Mouse (Mus musculus) G1E (cell line): ENCODE measurements around the gene Rell1. TPM values are rescaled to one million over a fixed set of nuclear protein-coding genes. Genes with fewer than 3 reads are reported as not detected.

ENCODE experiments used
- ATAC-seq: 2 replicates; pipeline ENCODE4 v1.8.0; 2016; ENCODE audit warnings: mild to moderate bottlenecking; ENCODE audit not compliant: insufficient number of reproducible peaks, poor library complexity, low FRiP score, severe bottlenecking; ENCODE audit errors: extremely low read depth
- DNase-seq: peaks from one replicate; pipeline ENCODE4 v3.0.0; 2012; ENCODE audit warnings: low spot score
- H3K27me3 ChIP-seq: 2 replicates; pipeline ENCODE4 v1.6.1; 2012; ENCODE audit warnings: mild to moderate bottlenecking, low read length, inconsistent platforms; ENCODE audit not compliant: insufficient read depth
- H3K36me3 ChIP-seq: replicated peaks from 2 replicates; pipeline ENCODE3; 2012; ENCODE audit warnings: mild to moderate bottlenecking, inconsistent platforms
- H3K4me1 ChIP-seq: 2 replicates; pipeline ENCODE4 v1.6.1; 2012; ENCODE audit warnings: low read depth, low read length, inconsistent platforms, mixed read lengths; ENCODE audit not compliant: insufficient read depth
- H3K4me3 ChIP-seq: 2 replicates; pipeline ENCODE4 v1.5.1; 2012; ENCODE audit warnings: low read depth, mild to moderate bottlenecking, inconsistent platforms, low read length, moderate library complexity, mixed read lengths
- H3K9me3 ChIP-seq: replicated peaks from 2 replicates; pipeline ENCODE4 v1.6.1; 2012; ENCODE audit warnings: inconsistent platforms
- CTCF ChIP-seq: IDR thresholded peaks from 2 replicates; pipeline ENCODE4 v1.5.1; 2012; ENCODE audit warnings: low read depth, low read length, inconsistent platforms, mixed read lengths
- GATA1 ChIP-seq: IDR thresholded peaks from 2 replicates; pipeline ENCODE4 v1.6.1; 2012; ENCODE audit warnings: borderline replicate concordance, low read length, inconsistent platforms, mixed read lengths
- GATA2 ChIP-seq: IDR thresholded peaks from 2 replicates; pipeline ENCODE4 v1.6.1; 2012; ENCODE audit warnings: low read depth, low read length, inconsistent platforms, borderline replicate concordance
- POLR2AphosphoS5 ChIP-seq: IDR thresholded peaks from 2 replicates; pipeline ENCODE4 v1.6.1; 2012; ENCODE audit warnings: low read depth, low read length, inconsistent platforms; ENCODE audit not compliant: insufficient replicate concordance
- TAL1 ChIP-seq: conservative IDR thresholded peaks from 2 replicates; pipeline ENCODE4 v1.6.1; 2012; ENCODE audit warnings: low read depth, low read length, inconsistent platforms, mixed read lengths
- polyA plus RNA-seq: library from polyadenylated mRNA; stranded (reverse); fragments of >175 nt; gene quantifications from 2 replicates; pipeline ENCODE4 v1.2.3, GENCODE M21; 2012
- total RNA-seq, 2 experiments: library from RNA; stranded (forward) in 1 of 2; stranded (reverse) in 1 of 2; fragments of 200-1000 nt in 1 of 2; fragments of >200 nt in 1 of 2; fragmentation: Nextera tagmentation in 1 of 2; gene quantifications; 2 replicates each; pipeline ENCODE4 v1.2.3; 2014 to 2017

Rell1 gene
- 9.8 and 11.9 TPM in 2 replicates for total RNA-seq (2014; fragmentation: Nextera tagmentation)
- 13.0 and 13.5 TPM in 2 replicates for total RNA-seq (2017)
- polyA plus RNA-seq: 10.1 and 12.1 TPM in 2 replicates

GRCm38 (mm10) chr5:63968443-63969415 is at the start of gene Rell1:
Gene Rell1, minus strand, starts transcription at chr5:63968897.
- peak within 1 kb of the TSS; percentile 87 for H3K4me3 ChIP-seq
- TF ChIP-seq CTCF (no peak), POLR2AphosphoS5 (no peak), GATA2 (no peak), GATA1 (no peak), TAL1 (no peak)
- no peaks in the 10 kb centered on the region for H3K27me3 ChIP-seq
- no peaks in the 10 kb centered on the region for H3K9me3 ChIP-seq
- ATAC-seq: peak; percentile 88
- peak; percentile 93 for DNase-seq
- peaks cover 32% of the 10 kb centered on the region for H3K4me1 ChIP-seq
- peaks cover 12% of the 10 kb centered on the region for H3K36me3 ChIP-seq

- Histone ChIP-seq H3K9me3 (no peaks in the 10 kb centered on the region), H3K4me1 (no peaks in the 10 kb centered on the region), H3K4me3 (no peak overlapping the region), H3K27me3 (no peaks in the 10 kb centered on the region), H3K36me3 (no peaks in the 10 kb centered on the region)
- no peak for TF ChIP-seq TAL1
- TF ChIP-seq GATA2: no peak
- no peak for TF ChIP-seq POLR2AphosphoS5
- TF ChIP-seq CTCF: no peak
- no peak for ATAC-seq
- no peak for DNase-seq
Measured at GRCm38 (mm10) chr5:64012596-64013366, 44.1 kb upstream of the Rell1 start.

- H3K4me3 ChIP-seq: no peak overlapping the region
- no peaks in the 10 kb centered on the region for H3K36me3 ChIP-seq
- no peaks in the 10 kb centered on the region for H3K4me1 ChIP-seq
- no peaks in the 10 kb centered on the region for H3K27me3 ChIP-seq
- DNase-seq: no peak
- no peak for ATAC-seq
- no peaks in the 10 kb centered on the region for H3K9me3 ChIP-seq
- TF ChIP-seq GATA2: no peak
- no peak for TF ChIP-seq CTCF
- TF ChIP-seq POLR2AphosphoS5: no peak
- TF ChIP-seq GATA1: no peak
- no peak for TF ChIP-seq TAL1
Measured at GRCm38 (mm10) chr5:64006548-64006947, 37.9 kb upstream of the Rell1 start.

GRCm38 (mm10) chr5:64003302-64003701 is 34.6 kb upstream of the Rell1 start:
- ATAC-seq (no peak), DNase-seq (no peak)
- TF ChIP-seq GATA2: no peak
- TF ChIP-seq CTCF: no peak

GRCm38 (mm10) chr5:63993865-63994264 is 25.2 kb upstream of the Rell1 start:
- H3K9me3 ChIP-seq: no peaks in the 10 kb centered on the region
- no peak for DNase-seq
- TF ChIP-seq POLR2AphosphoS5 (no peak), CTCF (no peak), TAL1 (no peak), GATA1 (no peak)
- H3K36me3 ChIP-seq: no peaks in the 10 kb centered on the region
- 0 out of 2 replicates have a peak, but pooled peaks cover 2% of the 10 kb centered on the region for H3K27me3 ChIP-seq
- no peak for ATAC-seq
- no peaks in the 10 kb centered on the region for H3K4me1 ChIP-seq
- H3K4me3 ChIP-seq: no peak overlapping the region

More at GRCm38 (mm10) chr5:64003302-64003701, 34.6 kb upstream of the Rell1 start:
- no peaks in the 10 kb centered on the region for H3K27me3 ChIP-seq
- H3K4me1 ChIP-seq: no peaks in the 10 kb centered on the region
- H3K9me3 ChIP-seq: no peaks in the 10 kb centered on the region
- no peaks in the 10 kb centered on the region for H3K36me3 ChIP-seq
- no peak overlapping the region for H3K4me3 ChIP-seq

- no peaks in the 10 kb centered on the region for H3K4me1 ChIP-seq
Measured at GRCm38 (mm10) chr5:63990675-63991074, 22.0 kb upstream of the Rell1 start.

More at GRCm38 (mm10) chr5:63990675-63991074, 22.0 kb upstream of the Rell1 start:
- no peak overlapping the region for H3K4me3 ChIP-seq
- TF ChIP-seq GATA2 (no peak), POLR2AphosphoS5 (no peak), CTCF (no peak), GATA1 (no peak), TAL1 (no peak)
- H3K36me3 ChIP-seq: no peaks in the 10 kb centered on the region
- DNase-seq: no peak
- no peak for ATAC-seq
- H3K9me3 ChIP-seq: no peaks in the 10 kb centered on the region
- H3K27me3 ChIP-seq: 0 out of 2 replicates have a peak, but pooled peaks cover 2% of the 10 kb centered on the region
